Mouse (Mus musculus) ES-Bruce4 (cell line): ENCODE measurements at regions not wholly inside any gene's neighbourhood (a gene's known extent, or its start where the extent isn't known, plus 50 kb on each side); places are given as distances from the start of the nearest gene placed in this dataset.

Experiments
- CTCF ChIP-seq: IDR thresholded peaks from one replicate; pipeline ENCODE4 v1.8.1; 2011; ENCODE audit warnings: low read depth, low read length
- EP300 ChIP-seq: IDR thresholded peaks from 2 replicates; pipeline ENCODE4 v1.6.1; 2011; ENCODE audit warnings: low read depth, low read length; ENCODE audit not compliant: insufficient read depth
- POLR2A ChIP-seq: IDR thresholded peaks from one replicate; pipeline ENCODE4 v1.8.1; 2011; ENCODE audit warnings: low read length; ENCODE audit not compliant: insufficient read depth

GRCm38 (mm10) chr11:16611741-16612140 lies 103.5 kb upstream of the Sec61g start:
- TF ChIP-seq CTCF (no peak), POLR2A (no peak), EP300 (no peak)
